Mouse (Mus musculus) left cerebral cortex, adult 11 months (tissue): ENCODE data around the gene Zfp787.
"Not testable (repeated sequence)": the region's sequence is repeated elsewhere in the genome, so short reads cannot be mapped to it uniquely, and the experiment has no call there.

Experiments used
- DNase-seq: peaks from one replicate; pipeline ENCODE4 v3.0.0; 2022; ENCODE audit warnings: low spot score

Gene Zfp787

GRCm38 (mm10) chr7:6120104-6120503, 35.7 kb downstream of the Zfp787 start:
- not testable (repeated sequence) for DNase-seq

- DNase-seq: no peak
Observed at GRCm38 (mm10) chr7:6119501-6119900, 36.3 kb downstream of the Zfp787 start.
